Mouse (Mus musculus) kidney, embryonic 15.5 days (tissue): Measurements from ENCODE around the gene Mcpt4. TPM values are rescaled to one million over a fixed set of nuclear protein-coding genes. Genes with fewer than 3 reads are reported as not detected.
"Not testable (repeated sequence)": the region's sequence is repeated elsewhere in the genome, so short reads cannot be mapped to it uniquely, and the experiment has no call there.

Experiments
- ATAC-seq: fragments of 200-750 bp; cut with Nextera tagmentation; replicated peaks from 2 replicates; pipeline ENCODE4 v1.8.0; 2017; ENCODE audit warnings: moderate TSS enrichment; ENCODE audit not compliant: low FRiP score
- H3K27ac ChIP-seq: fragments of 300-500 bp; sonication (generic); 2 replicates; pipeline ENCODE4 v1.5.1; 2015; ENCODE audit warnings: mild to moderate bottlenecking, inconsistent platforms
- H3K27me3 ChIP-seq: fragments of 300-500 bp; sonication (generic); 2 replicates; pipeline ENCODE4 v1.6.1; 2015; ENCODE audit warnings: inconsistent platforms
- H3K36me3 ChIP-seq: fragments of 300-500 bp; sonication (generic); 2 replicates; pipeline ENCODE4 v1.6.1; 2015; ENCODE audit warnings: inconsistent platforms
- H3K4me1 ChIP-seq: fragments of 300-500 bp; sonication (generic); 2 replicates; pipeline ENCODE4 v1.6.1; 2015; ENCODE audit warnings: inconsistent platforms
- H3K4me2 ChIP-seq: fragments of 300-500 bp; sonication (generic); 2 replicates; pipeline ENCODE4 v1.6.1; 2015; ENCODE audit warnings: moderate library complexity, mild to moderate bottlenecking, inconsistent platforms
- H3K4me3 ChIP-seq: fragments of 300-500 bp; sonication (generic); replicated peaks from 2 replicates; pipeline ENCODE4 v1.5.1; 2015; ENCODE audit warnings: mild to moderate bottlenecking, inconsistent platforms
- H3K9ac ChIP-seq: fragments of 300-500 bp; sonication (generic); 2 replicates; pipeline ENCODE4 v1.6.1; 2015; ENCODE audit warnings: mild to moderate bottlenecking, inconsistent platforms
- H3K9me3 ChIP-seq: fragments of 300-500 bp; sonication (generic); replicated peaks from 2 replicates; pipeline ENCODE4 v1.6.1; 2016; ENCODE audit warnings: inconsistent platforms
- WGBS: fragments of 180-500 bp; shearing (Covaris S2); methylation state at CpG from one replicate; pipeline ENCODE4 v1.1.7; 2015; ENCODE audit warnings: mixed read lengths; 5-methylcytosine and 5-hydroxymethylcytosine counted together
- microRNA-seq: library from miRNA; unstranded; fragments of <30 nt; microRNA quantifications from one replicate; pipeline ENCODE4, GENCODE M21; 2016
- polyA plus RNA-seq: library from polyadenylated mRNA; unstranded; fragments of >200 nt; fragmentation: Nextera tagmentation; extraction: Ambion mirVana; gene quantifications from 2 replicates; pipeline ENCODE4 v1.2.1, GENCODE M21; 2015

The Mcpt4 gene
- polyA plus RNA-seq, 1 experiment from 2014 or later, result not detected

- WGBS, result 76% methylated on average over 1 of the region's 1 CpGs
- not testable (repeated sequence) for H3K27ac ChIP-seq, H3K36me3 ChIP-seq, H3K4me3 ChIP-seq, H3K9ac ChIP-seq, ATAC-seq, H3K4me1 ChIP-seq, H3K27me3 ChIP-seq, H3K4me2 ChIP-seq, H3K9me3 ChIP-seq
Measured at GRCm38 (mm10) chr14:56041792-56042191, 20.3 kb downstream of the Mcpt4 start, which contains the start of gene Mcpt2. Mcpt2 (plus strand) TSS chr14:56042041.

GRCm38 (mm10) chr14:56034433-56034832 is 27.7 kb downstream of the Mcpt4 start:
- H3K27me3 ChIP-seq, result no peaks in the 10 kb centered on the region
- H3K4me3 ChIP-seq, result no peak overlapping the region
- H3K9ac ChIP-seq, result no peak overlapping the region
- no peaks in the 10 kb centered on the region for H3K9me3 ChIP-seq
- no peak overlapping the region for H3K27ac ChIP-seq
- ATAC-seq, result no peak
- 42% methylated on average over 2 of the region's 2 CpGs for WGBS
- H3K4me1 ChIP-seq, result no peaks in the 10 kb centered on the region
- H3K4me2 ChIP-seq, result no peak overlapping the region
- no peaks in the 10 kb centered on the region for H3K36me3 ChIP-seq

- not testable (repeated sequence) for H3K27me3 ChIP-seq, ATAC-seq, H3K4me2 ChIP-seq, H3K4me1 ChIP-seq, H3K9me3 ChIP-seq, H3K27ac ChIP-seq, H3K36me3 ChIP-seq, H3K9ac ChIP-seq, H3K4me3 ChIP-seq
- 72% methylated on average over 3 of the region's 3 CpGs for WGBS
Measured at GRCm38 (mm10) chr14:56030395-56030794, 31.7 kb downstream of the Mcpt4 start, which contains the start of gene Mcpt9. Mcpt9 (minus strand) TSS chr14:56030495.

GRCm38 (mm10) chr14:56021305-56021704 is 40.8 kb downstream of the Mcpt4 start:
- H3K9ac ChIP-seq, H3K9me3 ChIP-seq, H3K27me3 ChIP-seq, H3K36me3 ChIP-seq, H3K4me3 ChIP-seq, H3K27ac ChIP-seq, H3K4me2 ChIP-seq, ATAC-seq, H3K4me1 ChIP-seq: not testable (repeated sequence)
- 75% methylated on average over 4 of the region's 4 CpGs for WGBS

GRCm38 (mm10) chr14:56019446-56019845 is 42.7 kb downstream of the Mcpt4 start:
- Histone ChIP-seq H3K4me2 (no peak overlapping the region), H3K4me3 (no peak overlapping the region), H3K27me3 (no peaks in the 10 kb centered on the region), H3K4me1 (no peaks in the 10 kb centered on the region), H3K27ac (no peak overlapping the region), H3K9ac (no peak overlapping the region), H3K9me3 (no peaks in the 10 kb centered on the region), H3K36me3 (no peaks in the 10 kb centered on the region)
- 71% methylated on average over 1 of the region's 1 CpGs for WGBS
- no peak for ATAC-seq

GRCm38 (mm10) chr14:56017671-56018070 is 44.4 kb downstream of the Mcpt4 start, which contains the start of gene Mcpt1:
Mcpt1 (plus strand) TSS chr14:56017971.
- not testable (repeated sequence) for H3K27ac ChIP-seq, H3K36me3 ChIP-seq, ATAC-seq, H3K27me3 ChIP-seq, H3K4me1 ChIP-seq, H3K9me3 ChIP-seq, H3K9ac ChIP-seq, H3K4me3 ChIP-seq, H3K4me2 ChIP-seq
- 78% methylated on average over 3 of the region's 3 CpGs for WGBS

- no peak overlapping the region for H3K4me2 ChIP-seq
- H3K36me3 ChIP-seq, result no peaks in the 10 kb centered on the region
- H3K9ac ChIP-seq, result no peak overlapping the region
- no peak overlapping the region for H3K4me3 ChIP-seq
- no peaks in the 10 kb centered on the region for H3K4me1 ChIP-seq
- no peaks in the 10 kb centered on the region for H3K9me3 ChIP-seq
- H3K27me3 ChIP-seq, result no peaks in the 10 kb centered on the region
- 89% methylated on average over 2 of the region's 2 CpGs for WGBS
- no peak for ATAC-seq
- H3K27ac ChIP-seq, result no peak overlapping the region
Measured at GRCm38 (mm10) chr14:56013924-56014323, 48.2 kb downstream of the Mcpt4 start.

GRCm38 (mm10) chr14:56013147-56013546 is 49.0 kb downstream of the Mcpt4 start:
- ATAC-seq, result no peak

More at GRCm38 (mm10) chr14:56013147-56013546, 49.0 kb downstream of the Mcpt4 start:
- H3K27ac ChIP-seq, result no peak overlapping the region
- no peaks in the 10 kb centered on the region for H3K36me3 ChIP-seq
- no peak overlapping the region for H3K4me2 ChIP-seq
- H3K27me3 ChIP-seq, result no peaks in the 10 kb centered on the region
- WGBS, result 26% methylated on average over 3 of the region's 3 CpGs
- H3K4me1 ChIP-seq, result no peaks in the 10 kb centered on the region
- no peak overlapping the region for H3K9ac ChIP-seq
- H3K4me3 ChIP-seq, result no peak overlapping the region
- H3K9me3 ChIP-seq, result no peaks in the 10 kb centered on the region

Small RNAs within 50 kb of the gene (microRNA-seq; reads per million reads assigned to microRNA genes)
- gene Mir6949, result not detected

Other genes starting within 250 kb of the Mcpt4 start
- gene Nfatc4, start 239.2 kb downstream of the Mcpt4 start, polyA plus RNA-seq, result 32.2 and 39.9 TPM in 2 replicates
- gene Nynrin, start 208.3 kb downstream of the Mcpt4 start, polyA plus RNA-seq, result 20.7 and 22.4 TPM in 2 replicates
- 0.33 and 0.65 TPM in 2 replicates for gene Cbln3, start 177.9 kb downstream of the Mcpt4 start, polyA plus RNA-seq
- 18.0 and 19.5 TPM in 2 replicates for gene Khnyn, start 177.4 kb downstream of the Mcpt4 start, polyA plus RNA-seq
- gene Sdr39u1, start 162.0 kb downstream of the Mcpt4 start, polyA plus RNA-seq, result 56.6 and 63.8 TPM in 2 replicates
- 2.1 and 2.6 TPM in 2 replicates for gene Cma1, start 117.6 kb downstream of the Mcpt4 start, polyA plus RNA-seq
- gene Cma2, start 111.3 kb downstream of the Mcpt4 start, polyA plus RNA-seq, result not detected in 2 replicates
- gene Mcpt1, start 44.3 kb downstream of the Mcpt4 start, polyA plus RNA-seq, result not detected in 2 replicates
- gene Mcpt9, start 31.8 kb downstream of the Mcpt4 start, polyA plus RNA-seq, result not detected in 2 replicates
- not detected in 2 replicates for gene Mcpt2, start 20.3 kb downstream of the Mcpt4 start, polyA plus RNA-seq
- gene Mcpt8, start 23.0 kb upstream of the Mcpt4 start, polyA plus RNA-seq, result 0.27 and 0.38 TPM in 2 replicates
- 0.50 and 0.64 TPM in 2 replicates for gene Ctsg, start 40.3 kb upstream of the Mcpt4 start, polyA plus RNA-seq
- not detected in 2 replicates for gene Gzme, start 58.3 kb upstream of the Mcpt4 start, polyA plus RNA-seq
- gene Gzmd, start 70.3 kb upstream of the Mcpt4 start, polyA plus RNA-seq, result not detected in 2 replicates
- gene Gzmg, start 97.3 kb upstream of the Mcpt4 start, polyA plus RNA-seq, result not detected in 2 replicates
- gene Gzmn, start 112.3 kb upstream of the Mcpt4 start, polyA plus RNA-seq, result not detected in 2 replicates
- not detected in 2 replicates for gene Gzmf, start 149.1 kb upstream of the Mcpt4 start, polyA plus RNA-seq
- not detected in 2 replicates for gene Gzmc, start 172.3 kb upstream of the Mcpt4 start, polyA plus RNA-seq
- gene Gzmb, start 199.9 kb upstream of the Mcpt4 start, polyA plus RNA-seq, result 0.25 TPM in 1 of 2 replicates, not detected in the other